Mouse (Mus musculus): Measurements from ENCODE around the gene Cdk18.

DNA sequence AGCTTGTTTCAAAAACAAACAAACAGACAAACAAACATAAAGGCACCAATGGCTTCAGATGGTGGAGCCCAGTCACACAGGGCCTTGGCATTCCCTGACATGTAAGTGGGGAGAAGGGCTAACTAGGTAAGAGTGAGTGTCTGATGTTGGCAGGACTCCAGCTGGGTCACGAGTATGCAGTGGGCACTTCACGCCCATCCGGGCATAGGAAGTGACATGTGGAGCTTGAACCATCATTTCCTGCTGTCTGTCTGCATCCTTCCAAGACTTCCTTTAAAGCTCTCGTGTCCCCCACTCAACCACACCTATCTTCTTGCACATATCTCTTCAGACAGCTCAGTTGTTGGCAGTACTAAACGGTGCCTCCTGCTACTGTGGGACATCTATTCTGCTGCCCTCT lies 3.6 kb upstream of the Cdk18 start:
- no peak for TF ChIP-seq TAL1 (conservative IDR thresholded peaks at IDR 0.05; ENCODE audit: low read depth, low read length)
- TF ChIP-seq CTCF (IDR thresholded peaks at IDR 0.05; ENCODE audit: low read depth, low read length) = no peak

Measured in G1E (cell line).